Mouse (Mus musculus): ENCODE measurements around the gene Sox5.
"Not testable (repeated sequence)": the region's sequence is repeated elsewhere in the genome, so short reads cannot be mapped to it uniquely, and the experiment has no call there.

The Sox5 gene

DNA sequence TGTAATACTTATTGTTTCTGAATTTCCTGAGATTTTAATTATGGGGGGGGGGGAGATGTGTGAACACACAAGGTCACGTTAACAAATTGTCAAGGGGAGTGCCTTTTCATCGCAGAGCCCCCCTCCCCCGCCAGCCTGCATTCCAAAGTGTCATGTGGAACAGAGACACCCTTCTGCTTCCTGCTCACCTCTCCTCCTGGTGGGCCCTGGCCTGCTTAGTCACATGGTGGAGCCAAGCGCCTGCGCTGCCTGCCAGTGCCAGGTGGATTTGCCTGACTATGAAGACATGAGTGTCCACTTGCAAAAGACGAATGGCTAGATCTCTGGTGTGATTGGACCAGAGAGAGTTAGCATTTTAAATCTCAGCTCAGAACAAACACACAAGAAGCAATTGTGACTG lies 462.1 kb downstream of the Sox5 start:
- DNase-seq, result no peak

DNA sequence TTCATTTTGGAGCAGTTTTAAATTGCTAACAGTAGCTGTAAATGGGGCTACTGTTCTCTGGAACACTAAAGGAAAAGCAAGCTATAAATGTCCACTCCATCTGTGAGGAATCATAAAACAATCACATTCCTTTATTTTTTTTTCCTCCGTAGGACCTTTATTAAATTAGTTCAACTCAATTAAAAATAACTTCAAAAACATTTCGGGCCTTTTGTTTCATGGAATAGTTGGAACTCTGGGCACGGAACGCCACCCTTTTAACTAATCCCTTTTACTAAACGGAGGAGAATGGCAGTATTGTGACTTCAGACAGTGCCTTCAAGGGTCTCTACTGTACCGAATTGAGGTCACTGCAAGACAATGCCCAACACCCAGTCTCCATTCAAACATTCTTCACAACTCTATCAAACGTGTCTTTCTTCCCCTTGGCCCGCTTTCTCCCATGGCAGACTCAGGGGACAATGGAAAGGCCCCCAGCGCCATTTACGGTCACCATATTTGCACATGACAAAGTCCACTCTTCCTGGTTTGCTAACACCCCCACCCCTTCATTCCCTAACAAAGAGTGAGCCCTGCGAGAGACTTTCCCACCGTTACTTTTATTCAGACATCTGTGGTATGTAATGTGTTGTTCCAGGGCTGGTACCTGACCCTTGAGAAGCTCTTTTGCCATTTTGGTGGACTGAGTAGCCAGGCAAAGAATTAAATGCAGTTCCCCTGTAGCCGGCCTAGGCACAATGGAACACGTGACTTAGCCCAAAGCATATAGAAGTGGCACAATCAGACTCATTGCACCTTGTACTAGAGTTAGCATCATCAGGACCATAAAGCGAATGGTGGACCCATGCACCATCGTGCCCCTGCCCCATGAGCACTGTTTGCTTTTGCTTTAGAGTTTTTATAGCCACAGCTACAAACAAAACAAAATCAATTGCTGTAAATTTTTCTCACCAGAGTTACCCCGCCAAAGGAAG lies 468.7 kb downstream of the Sox5 start:
- DNase-seq, result no peak

DNA sequence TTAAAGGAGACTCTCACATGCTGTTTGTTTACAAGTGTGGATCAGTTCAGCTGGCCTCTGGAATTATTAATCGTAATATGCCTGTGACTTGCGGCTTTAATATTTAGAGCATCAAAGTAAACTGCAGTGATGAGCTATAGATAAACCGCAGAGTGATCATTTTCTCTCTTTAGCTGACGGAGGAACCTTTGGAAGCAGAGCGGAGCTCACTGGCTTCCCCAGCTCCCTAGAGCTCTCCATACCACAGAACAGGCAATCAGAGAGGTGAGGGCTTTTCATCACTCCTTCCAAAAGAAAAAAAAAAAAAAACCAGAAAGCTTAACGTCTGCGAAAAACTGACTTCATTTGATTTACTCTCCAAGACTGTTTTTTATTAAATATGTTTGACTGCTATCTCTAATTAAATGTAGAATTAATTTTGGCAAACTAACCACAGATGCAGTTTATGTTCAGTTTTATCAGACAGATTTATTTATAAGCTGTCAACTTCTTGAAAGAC lies 469.4 kb downstream of the Sox5 start:
- DNase-seq, result no peak

DNA sequence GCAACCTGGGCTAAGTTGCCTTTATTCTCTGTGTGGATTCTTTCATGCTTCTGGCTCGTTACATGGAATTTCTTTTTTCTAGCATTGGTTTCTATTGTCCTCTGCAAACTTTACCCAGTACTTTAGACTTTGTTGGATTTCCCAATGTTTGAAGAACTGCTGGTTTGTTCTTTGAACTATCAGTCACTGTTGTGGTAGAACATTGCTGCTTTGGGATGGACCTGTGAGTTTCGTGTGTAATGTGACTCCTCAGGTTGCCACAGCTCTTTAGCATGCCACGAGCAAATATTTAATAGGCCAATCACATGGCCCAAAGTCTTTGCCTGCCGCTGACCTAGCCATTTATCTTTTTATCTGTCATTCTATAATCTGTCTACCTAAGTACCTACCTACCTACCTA lies 470.0 kb downstream of the Sox5 start:
- DNase-seq, result no peak

DNA sequence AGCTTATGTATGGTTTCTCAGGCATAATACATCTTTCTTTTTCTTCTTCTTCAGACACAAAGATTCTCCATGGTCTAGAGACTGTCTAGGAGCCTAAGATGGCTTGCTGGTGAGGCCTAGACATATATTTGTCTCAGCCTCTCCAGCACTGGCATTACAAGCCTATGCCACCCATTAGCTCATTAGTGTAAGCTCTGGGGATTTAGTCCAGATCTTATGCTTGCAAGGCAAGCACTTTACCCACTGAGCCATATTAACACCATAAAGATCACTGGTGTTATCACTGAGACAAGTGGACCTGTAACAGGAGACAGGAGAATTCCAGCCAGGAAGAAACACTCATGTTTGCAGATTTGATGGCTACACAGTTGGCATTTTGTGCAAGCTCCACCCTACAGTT lies 472.6 kb downstream of the Sox5 start:
- DNase-seq, result no peak

DNA sequence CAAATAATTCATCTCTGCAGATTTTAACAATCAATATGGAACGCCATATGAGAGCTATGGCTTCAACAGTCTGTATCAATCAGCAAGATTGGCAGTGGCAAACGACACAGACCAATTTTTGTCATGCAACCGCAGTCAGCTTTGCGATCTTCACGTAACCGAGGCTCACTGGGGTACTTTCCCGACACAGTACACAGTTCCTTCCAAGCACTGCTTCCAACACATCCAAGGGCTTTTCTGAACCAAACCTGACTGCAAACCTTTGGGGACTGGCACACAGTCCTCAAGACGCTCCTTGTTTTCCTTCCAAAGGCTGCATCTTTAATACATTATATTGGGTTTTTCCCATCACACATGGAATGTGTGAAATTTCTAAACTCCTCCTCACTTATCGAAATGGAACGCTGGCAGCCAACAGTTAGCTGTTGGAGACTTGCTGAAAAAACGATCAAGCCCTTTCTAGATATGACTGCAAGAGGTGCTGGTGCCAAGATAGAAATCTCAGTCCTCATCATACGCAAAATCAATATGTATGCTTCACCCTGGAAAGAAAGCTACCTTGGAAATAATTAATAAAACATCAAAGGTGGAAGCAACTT lies 474.1 kb downstream of the Sox5 start:
- no peak for DNase-seq

DNA sequence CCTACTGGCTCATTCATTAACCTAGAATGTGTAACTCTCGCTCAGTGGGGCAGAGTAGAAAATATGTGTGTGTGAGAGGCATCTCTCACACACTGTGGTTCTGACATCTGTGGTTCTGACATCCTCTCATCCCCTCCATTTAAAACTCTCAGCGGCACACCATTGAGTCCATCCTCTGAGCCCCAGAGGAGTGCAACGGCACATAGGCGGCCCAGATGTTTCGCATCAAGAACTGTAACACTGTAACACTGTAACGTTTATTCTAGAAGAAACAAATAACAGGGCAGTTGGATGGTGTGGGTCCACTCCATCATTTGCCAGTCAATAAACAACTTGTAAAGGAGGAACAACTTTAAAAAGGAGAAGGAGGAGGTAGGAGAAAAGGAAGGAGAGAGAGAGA lies 479.0 kb downstream of the Sox5 start:
- DNase-seq, result no peak

DNA sequence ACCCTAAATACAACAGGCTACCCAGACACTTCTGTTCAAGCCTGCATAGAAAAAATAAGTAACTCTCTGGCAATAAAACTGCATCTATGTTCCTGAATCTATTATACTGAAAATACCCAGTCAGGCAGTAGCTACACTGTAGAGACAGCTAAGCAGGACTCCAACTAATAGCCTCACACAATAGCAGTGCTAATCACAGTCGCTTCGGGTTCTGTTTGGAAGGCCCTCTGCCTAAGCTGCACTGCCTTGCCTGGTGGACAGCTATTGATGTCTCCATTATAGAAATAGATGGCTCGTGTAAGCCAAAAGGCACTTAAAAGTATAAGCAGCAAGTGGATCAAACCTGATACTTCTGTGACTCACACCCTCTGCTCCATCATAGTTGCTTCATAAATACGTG lies 480.7 kb downstream of the Sox5 start:
- no peak for DNase-seq

DNA sequence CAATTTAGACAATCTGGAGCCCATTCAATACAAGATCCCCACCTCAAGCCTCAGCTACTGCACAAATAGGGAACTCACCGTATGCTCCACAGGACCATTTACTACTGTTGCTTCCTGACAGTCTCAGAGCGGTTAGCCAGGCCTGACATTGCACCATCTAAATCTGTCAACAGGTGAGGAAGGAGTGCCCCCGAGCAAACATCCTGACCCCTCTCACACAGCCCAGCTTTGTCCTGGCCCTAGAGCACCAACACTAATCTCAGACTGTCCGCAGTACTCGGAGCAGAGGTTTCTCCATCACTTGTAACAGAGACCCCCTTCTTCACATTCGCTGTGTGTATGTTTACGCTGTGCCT lies 482.3 kb downstream of the Sox5 start:
- no peak for DNase-seq

DNA sequence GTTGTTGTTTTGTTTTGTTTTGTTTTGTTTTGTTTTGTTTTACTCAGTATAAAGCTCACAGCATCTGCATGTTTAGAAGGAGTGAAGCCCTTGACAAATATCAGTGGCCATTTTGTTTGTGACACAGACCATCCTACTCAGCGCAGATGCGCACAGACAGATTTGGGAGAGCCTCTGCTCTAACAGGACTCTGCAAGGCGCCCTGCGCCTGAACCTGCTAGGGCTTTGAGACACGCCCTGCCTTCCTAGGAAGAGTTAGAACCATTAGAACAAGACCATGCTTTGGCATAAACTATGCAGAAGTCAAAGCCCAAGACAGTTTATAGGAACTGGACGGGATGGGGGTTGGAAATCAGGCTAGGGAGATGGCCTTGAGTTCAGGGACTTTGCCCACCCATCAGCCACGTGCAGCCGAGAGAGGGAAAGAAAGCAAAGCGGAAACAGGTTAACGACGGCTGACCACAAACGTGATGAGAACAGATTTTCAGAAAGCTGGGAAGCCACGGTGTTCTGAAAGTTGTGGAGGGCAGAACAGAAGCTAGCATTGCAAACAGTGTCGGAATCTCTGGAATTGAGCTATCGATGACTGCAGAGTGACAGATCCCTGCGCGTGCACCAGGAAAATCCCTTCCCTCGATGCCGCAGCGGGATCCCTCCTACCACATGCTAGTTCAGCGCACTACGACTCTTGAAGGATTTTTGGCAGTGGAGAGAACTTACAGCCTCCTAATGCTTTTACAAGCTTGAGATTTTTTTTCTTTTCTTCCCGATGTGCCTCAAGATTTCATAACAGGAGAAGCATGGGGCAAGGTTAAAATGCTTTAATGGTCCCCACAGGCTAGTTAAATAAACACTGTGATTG lies 482.9 kb downstream of the Sox5 start:
- DNase-seq, result no peak

DNA sequence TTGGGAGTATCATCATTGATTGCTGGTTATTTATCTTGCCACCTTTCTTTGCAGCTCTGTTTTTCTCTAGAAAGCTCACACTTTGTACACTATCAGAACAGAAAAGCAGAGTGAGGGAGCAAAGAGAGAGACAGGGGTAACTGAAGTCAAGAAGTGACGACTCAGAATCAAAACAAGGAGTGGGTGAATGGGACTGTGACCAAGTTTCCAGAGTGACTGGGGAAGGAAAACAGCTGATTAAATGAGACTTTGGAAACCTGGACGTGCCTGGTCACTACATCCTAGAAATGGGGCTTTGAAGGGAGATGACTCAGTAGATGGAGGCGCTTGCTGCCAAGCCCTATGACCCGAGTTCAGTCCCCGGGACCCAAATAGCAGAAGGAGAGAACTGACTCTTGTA lies 483.9 kb downstream of the Sox5 start:
- no peak for DNase-seq

DNA sequence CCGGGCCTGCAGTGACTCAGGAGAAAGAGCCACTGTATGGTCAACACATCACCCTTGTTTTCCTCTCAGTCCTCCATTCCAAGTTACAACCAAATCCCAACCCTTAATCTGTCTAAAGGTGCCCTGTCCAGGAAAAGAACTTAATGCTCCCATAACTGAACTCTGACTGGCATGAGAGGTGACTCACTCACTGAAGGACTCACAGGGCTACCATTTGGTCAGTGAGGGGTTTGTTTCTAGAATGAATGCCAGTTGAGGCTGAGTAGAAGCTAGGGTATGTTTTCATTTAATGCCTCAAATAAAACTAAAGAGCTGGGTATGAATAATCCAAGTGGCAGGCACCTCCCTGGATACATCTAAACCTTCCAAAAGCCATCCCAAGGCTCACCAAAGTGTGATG lies 484.6 kb downstream of the Sox5 start:
- no peak for DNase-seq

DNA sequence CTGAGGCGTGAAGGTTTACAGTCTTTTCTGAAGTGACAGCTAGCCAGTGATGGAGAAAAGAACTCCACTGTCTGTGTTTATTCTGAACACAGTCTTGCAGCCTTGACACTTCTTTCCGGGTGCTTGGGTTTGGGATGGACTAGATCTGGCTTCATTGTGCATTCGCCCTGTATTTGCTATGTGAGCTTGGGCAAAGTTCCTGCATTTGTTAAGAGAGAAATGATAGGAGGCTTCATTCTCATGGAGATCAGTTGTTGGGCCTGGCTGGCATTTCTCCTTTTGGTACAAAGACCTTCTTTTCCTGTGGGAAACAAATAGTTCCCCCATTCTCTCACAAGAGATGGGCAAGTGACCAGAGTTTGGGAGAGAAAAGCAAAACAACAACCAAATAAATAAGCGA lies 490.3 kb downstream of the Sox5 start:
- no peak for DNase-seq

DNA sequence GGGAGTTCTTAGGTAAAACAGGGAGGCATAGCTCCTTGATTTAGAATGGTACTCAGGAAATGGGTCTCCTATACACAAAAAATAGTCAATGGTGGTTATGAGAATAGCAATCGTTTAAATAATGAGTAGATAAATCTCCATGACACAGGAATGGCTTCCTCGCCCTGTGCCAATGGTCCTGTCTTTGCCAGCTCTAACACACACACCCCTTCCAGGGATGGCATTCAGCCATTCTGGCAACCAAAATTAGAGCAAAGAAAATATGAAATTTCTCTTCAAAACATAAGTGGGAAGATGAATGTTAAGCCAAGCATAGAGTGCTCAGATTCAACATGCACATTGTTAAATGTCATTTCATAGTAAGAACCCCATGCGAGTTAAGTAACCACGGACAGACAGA lies 495.7 kb downstream of the Sox5 start:
- no peak for DNase-seq

DNA sequence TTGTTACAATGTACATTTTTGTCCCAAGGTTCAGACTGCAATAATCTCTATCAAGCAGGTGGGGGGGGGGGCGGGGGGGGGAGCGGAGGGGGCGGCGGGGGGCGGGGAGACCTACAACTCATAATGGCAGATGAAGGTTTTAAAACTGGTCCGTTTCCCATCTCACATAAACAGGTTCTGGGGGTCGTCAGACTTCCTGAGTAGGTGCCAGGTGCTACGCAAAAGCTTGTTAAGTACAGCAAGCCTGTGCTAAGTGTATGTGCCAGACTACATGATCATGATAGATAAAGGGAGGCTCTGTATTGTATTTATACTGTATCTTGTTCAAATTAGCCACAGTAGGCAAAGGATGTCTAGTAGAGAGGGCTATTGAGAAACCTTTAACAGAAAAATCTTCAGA lies 498.6 kb downstream of the Sox5 start:
- DNase-seq, result no peak

DNA sequence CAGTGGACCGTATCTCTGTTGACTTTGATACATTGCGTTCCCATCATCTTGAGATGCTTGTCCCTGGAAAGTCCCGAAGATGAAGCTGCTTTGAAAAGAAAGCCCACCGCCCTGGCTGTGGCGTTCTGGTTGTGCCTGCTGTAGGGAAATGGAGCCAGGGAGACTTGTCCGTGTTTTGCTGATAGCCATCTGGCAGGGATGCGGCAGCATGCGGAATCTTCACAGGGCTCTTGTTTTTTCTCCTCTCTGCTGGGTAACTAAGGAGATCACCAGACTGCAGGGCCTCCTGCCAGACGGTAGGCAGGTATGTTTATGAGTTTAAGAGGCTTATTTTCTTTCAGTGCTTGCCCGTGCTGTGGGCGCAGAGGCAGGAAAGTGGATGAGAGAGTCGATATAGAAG lies 499.0 kb downstream of the Sox5 start:
- DNase-seq, result no peak

DNA sequence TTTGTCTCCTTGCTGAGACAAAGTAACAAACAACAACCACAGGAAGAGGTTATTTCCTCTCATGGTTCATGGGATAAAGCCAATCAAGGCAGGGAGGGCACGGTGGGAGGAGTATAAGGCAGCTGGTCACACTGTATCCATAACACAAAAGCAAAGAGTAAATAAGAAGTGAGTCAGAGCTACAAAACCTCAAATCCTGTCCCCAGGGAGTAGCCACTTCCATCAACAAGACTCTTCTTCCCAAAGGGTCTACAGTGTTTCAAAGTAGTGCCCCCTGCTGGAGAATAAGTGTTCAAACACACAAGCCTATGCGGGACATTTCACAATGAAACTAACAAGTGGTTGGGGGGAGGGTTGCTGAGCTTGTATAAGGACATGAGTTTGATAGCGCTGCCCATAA lies 500.1 kb downstream of the Sox5 start:
- no peak for DNase-seq

DNA sequence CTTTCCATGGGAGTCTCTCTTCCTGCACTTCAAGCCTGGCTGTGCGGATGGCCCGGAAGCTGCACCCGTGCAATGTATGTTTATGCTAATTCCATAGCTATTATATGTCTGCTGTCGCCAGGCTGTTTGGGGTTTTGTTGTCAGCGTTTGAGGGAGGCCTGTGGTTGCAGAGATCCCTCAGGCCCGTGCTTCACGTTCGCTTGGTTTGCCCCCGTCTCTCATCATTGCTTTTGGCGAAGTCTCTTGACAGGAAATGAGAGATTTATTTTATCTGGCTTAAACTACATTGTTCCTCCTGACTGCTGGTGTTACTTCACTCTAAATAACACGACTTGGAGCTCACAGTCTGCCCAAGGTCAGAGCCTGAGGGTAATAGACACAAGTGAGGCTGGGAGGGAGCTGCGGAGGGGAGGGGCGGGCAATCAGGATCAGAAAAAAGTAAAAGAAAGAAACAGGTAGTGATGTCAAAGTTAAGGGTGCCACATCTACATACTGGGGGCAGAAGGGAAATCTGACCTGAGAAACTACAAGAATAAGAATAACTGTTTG lies 503.2 kb downstream of the Sox5 start:
- DNase-seq, result no peak

DNA sequence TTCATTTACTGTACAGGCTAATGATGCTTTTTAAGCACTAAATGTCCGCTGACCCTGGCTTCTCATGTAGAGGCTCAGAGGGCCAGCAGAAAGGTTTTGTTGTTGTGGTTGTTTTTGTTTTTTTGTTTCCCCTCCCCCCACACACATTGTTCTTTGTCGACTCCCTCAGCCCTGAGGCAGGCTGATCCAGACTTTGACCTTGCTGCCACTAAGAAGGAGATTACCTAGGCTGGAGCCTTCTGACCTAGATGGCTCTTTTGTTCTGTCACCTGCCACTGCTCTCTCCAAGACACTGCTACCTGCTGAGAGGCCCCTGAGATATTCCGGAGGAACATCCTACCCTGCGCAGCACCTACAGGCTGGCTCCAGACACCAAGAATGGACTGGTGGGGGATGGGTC lies 508.4 kb downstream of the Sox5 start:
- not testable (repeated sequence) for DNase-seq

DNA sequence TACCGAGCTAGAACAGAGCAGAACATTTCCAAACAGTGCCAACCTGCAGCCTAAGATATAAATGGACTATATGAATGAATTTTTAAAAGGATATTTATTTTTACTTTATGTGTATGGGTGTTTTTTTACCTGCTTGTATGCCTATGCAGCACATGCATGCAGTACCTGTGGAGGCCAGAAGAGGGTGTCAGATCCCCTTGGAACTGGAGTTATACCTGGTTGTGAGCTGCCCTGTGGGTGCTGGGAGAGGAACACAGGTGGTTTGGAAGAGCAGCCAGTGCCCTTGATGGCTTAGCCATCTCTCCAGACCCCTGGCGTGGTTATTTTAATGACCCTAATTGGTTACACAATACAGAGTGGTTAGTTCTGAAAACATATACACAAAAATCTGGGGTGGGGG lies 510.5 kb downstream of the Sox5 start:
- no peak for DNase-seq

DNA sequence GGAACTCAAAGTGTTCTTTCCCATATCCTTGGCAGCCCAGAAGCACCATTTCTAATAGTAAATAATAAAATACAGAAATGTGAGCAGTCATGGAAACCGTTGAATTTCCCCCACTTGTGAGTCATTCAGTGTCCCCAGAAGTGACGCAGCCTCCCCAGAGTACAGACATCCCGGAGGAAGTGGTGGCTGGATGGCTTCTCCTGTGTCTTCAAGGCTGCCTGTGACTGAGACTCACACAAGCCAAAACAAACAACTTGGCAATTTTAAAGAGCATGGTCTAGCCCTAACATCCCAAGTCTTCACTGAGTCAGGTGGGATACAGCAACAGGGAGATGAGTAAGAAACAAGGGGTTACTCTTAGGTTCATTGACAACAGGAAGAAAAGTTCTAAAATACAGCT lies 511.5 kb downstream of the Sox5 start:
- no peak for DNase-seq

DNA sequence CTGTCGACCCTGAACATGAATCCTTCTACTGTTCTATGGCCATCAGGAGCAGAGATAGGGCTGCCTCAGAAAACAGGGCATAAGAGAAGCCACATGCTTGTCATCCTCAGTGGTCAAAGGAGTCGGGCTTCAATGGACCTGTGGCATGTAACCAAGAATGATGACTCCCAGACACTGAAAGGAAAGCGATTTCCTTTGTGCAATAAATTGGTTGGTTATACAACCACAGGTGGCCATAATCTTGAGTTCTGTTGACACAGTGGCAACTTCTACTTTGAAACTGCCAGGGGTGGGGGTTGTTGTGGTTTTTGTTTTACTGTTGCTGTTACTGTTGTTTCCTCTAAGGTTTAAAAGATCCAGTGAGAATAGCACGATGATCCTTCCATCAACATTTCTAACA lies 512.1 kb downstream of the Sox5 start:
- DNase-seq, result no peak

DNA sequence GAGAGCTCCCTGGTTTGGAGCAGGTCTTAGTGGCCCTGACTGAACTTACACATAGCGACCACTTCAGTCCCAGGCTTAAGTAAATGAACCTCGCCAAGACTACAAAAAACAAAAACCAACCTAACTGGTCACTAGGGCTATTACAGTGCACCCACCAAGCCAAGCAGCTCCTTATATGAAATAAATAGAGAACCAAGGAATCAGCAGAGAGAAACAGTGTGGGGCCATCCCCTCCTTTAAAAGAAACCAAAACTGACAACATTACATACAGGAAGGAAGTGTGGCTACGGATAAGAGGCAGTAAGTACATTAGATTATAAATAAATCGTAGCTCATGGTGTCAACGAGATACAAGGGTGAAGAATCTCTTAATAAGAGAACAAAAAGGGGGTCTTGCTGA lies 516.0 kb downstream of the Sox5 start:
- no peak for DNase-seq

Measured in thymus, adult 18-20 months (tissue).